Mouse (Mus musculus) olfactory bulb, adult 2 months (tissue): Measurements from ENCODE around the gene Six2.

Source experiments
- CTCF ChIP-seq: fragments of 200-500 bp; IDR thresholded peaks from 2 replicates; pipeline ENCODE4 v1.5.1; 2012; ENCODE audit warnings: low read depth, mild to moderate bottlenecking, low read length, moderate library complexity; ENCODE audit not compliant: insufficient read depth
- POLR2A ChIP-seq: fragments of 200-500 bp; IDR thresholded peaks from 2 replicates; pipeline ENCODE4 v1.6.1; 2012; ENCODE audit warnings: mild to moderate bottlenecking, low read depth, low read length, moderate library complexity; ENCODE audit not compliant: insufficient read depth

DNA sequence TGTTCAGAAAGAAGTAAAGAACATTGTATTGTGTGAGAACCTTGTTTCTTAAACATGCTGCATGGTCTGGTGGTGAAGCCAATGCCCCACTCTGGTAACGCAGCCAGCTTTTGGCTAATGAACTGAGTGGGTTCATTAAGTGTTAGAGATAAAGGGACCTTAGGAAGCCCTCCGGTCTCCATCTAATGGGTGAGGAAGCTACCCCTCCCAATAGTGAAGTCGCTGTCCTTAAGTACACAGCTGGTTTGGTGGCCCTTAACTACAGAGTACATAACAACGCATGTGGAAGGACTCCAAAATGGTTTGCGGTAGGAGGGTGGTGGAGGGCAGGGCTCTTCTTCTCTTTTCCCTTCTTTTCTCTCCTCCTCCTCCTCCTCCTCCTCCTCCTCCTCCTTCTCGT lies 50.2 kb downstream of the Six2 start:
- TF ChIP-seq POLR2A (no peak), CTCF (no peak)
